Mouse (Mus musculus) myocyte (in vitro differentiated cells): ENCODE data around the gene Maats1. TPM values are rescaled to one million over a fixed set of nuclear protein-coding genes. Genes with fewer than 3 reads are reported as not detected.
A peak's percentile ranks its signal among the peaks of the same experiment; 100 is the strongest.

Source experiments
- H3K27me3 ChIP-seq: one replicate; pipeline ENCODE4 v1.6.1; 2011; ENCODE audit not compliant: control insufficient read depth, insufficient read depth, insufficient read length
- H3K36me3 ChIP-seq: one replicate; pipeline ENCODE4 v1.6.1; 2011; ENCODE audit not compliant: control insufficient read depth, insufficient read depth
- H3K4me2 ChIP-seq: one replicate; pipeline ENCODE4 v1.6.1; 2011; ENCODE audit warnings: low read depth, control low read depth
- H3K4me3 ChIP-seq: one replicate; pipeline ENCODE4 v1.5.1; 2011; ENCODE audit warnings: mild to moderate bottlenecking, control low read depth, moderate library complexity
- H3K79me2 ChIP-seq: one replicate; pipeline ENCODE4 v1.6.1; 2011; ENCODE audit not compliant: control insufficient read depth, insufficient read depth
- H3ac ChIP-seq: one replicate; pipeline ENCODE4 v1.6.1; 2011; ENCODE audit not compliant: control insufficient read depth, insufficient read length
- CEBPB ChIP-seq: IDR thresholded peaks from 2 replicates; pipeline ENCODE4 v1.6.1; 2011; ENCODE audit warnings: mild to moderate bottlenecking, moderate library complexity; ENCODE audit not compliant: poor library complexity, insufficient read depth, severe bottlenecking
- E2F4 ChIP-seq: IDR thresholded peaks from one replicate; pipeline ENCODE4 v1.6.1; 2011; ENCODE audit warnings: mild to moderate bottlenecking, control low read depth, moderate library complexity; ENCODE audit not compliant: insufficient read depth
- MAX ChIP-seq: IDR thresholded peaks from one replicate; pipeline ENCODE4 v1.6.1; 2011; ENCODE audit warnings: low read depth, mild to moderate bottlenecking, control low read depth
- MYOD1 ChIP-seq, 3 experiments: IDR thresholded peaks; one replicate each; pipeline ENCODE4 v1.6.1; 2011; ENCODE audit warnings: control low read depth in 2 of 3, low read depth in 2 of 3, mild to moderate bottlenecking in 2 of 3, moderate library complexity in 1 of 3; ENCODE audit not compliant: insufficient read length in 2 of 3, control insufficient read depth in 1 of 3
- MYOG ChIP-seq, 3 experiments: IDR thresholded peaks; one replicate each; pipeline ENCODE4 v1.6.1; 2011; ENCODE audit warnings: control low read depth in 2 of 3, low read depth in 2 of 3, mild to moderate bottlenecking in 2 of 3; ENCODE audit not compliant: insufficient read length in 2 of 3, control insufficient read depth in 1 of 3, insufficient read depth in 1 of 3
- POLR2A ChIP-seq: IDR thresholded peaks from one replicate; pipeline ENCODE4 v1.6.1; 2011; ENCODE audit warnings: low read depth, mild to moderate bottlenecking, control low read depth, moderate library complexity; ENCODE audit not compliant: insufficient read length
- POLR2AphosphoS2 ChIP-seq: IDR thresholded peaks from one replicate; pipeline ENCODE4 v1.6.1; 2011; ENCODE audit warnings: low read depth, control low read depth; ENCODE audit not compliant: insufficient read length
- REST ChIP-seq: IDR thresholded peaks from one replicate; pipeline ENCODE4 v1.6.1; 2011; ENCODE audit warnings: mild to moderate bottlenecking, control low read depth, moderate library complexity; ENCODE audit not compliant: insufficient read depth, insufficient read length
- SRF ChIP-seq: IDR thresholded peaks from one replicate; pipeline ENCODE4 v1.6.1; 2011; ENCODE audit warnings: low read depth; ENCODE audit not compliant: control insufficient read depth, insufficient read length
- TCF12 ChIP-seq: IDR thresholded peaks from one replicate; pipeline ENCODE4 v1.6.1; 2011; ENCODE audit warnings: mild to moderate bottlenecking, control low read depth; ENCODE audit not compliant: poor library complexity, insufficient read depth, severe bottlenecking
- TCF3 ChIP-seq: IDR thresholded peaks from one replicate; pipeline ENCODE4 v1.6.1; 2011; ENCODE audit warnings: low read depth, control low read depth; ENCODE audit not compliant: insufficient read length
- USF1 ChIP-seq: IDR thresholded peaks from one replicate; pipeline ENCODE4 v1.6.1; 2011; ENCODE audit warnings: low read depth, mild to moderate bottlenecking, control low read depth, moderate library complexity
- polyA plus RNA-seq: library from polyadenylated mRNA; unstranded; fragments of >200 nt; fragmentation: generic; extraction: Trizol; gene quantifications from one replicate; pipeline ENCODE4 v1.2.1, GENCODE M21; 2012; ENCODE audit warnings: missing spikeins

Maats1 gene
- polyA plus RNA-seq, 1 experiment = 1.1 TPM

DNA sequence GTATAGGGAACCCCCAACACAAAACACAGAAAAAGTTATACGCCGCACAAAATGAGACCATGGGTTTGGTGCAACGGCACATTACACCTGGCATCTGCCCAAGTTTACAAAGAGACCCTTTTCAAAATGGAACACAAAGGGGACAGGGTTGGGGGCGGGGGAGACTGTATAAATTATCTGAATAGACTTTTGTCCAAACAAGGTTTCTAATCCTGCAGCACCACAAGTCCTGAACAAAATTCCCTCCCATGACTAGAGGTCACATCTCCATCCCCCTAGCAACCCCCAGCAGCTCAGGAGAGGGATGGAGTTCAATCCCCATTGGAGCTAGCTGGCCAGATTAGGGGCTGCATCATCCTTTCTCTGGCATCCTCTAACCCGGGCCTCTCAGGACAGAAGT, 69.5 kb downstream of the Maats1 start:
- no peak for TF ChIP-seq CEBPB
- TF ChIP-seq MYOG (IDR thresholded peaks at IDR 0.05; ENCODE audit: control insufficient read depth in 1 of 3, insufficient read depth in 1 of 3, insufficient read length in 2 of 3, low read depth in 2 of 3) = no peak
- Histone ChIP-seq H3K4me3 (no peak overlapping the region), H3K79me2 (no peaks in the 10 kb centered on the region), H3K36me3 (no peaks in the 10 kb centered on the region), H3ac (no peak overlapping the region), H3K27me3 (no peaks in the 10 kb centered on the region), H3K4me2 (no peak overlapping the region)

DNA sequence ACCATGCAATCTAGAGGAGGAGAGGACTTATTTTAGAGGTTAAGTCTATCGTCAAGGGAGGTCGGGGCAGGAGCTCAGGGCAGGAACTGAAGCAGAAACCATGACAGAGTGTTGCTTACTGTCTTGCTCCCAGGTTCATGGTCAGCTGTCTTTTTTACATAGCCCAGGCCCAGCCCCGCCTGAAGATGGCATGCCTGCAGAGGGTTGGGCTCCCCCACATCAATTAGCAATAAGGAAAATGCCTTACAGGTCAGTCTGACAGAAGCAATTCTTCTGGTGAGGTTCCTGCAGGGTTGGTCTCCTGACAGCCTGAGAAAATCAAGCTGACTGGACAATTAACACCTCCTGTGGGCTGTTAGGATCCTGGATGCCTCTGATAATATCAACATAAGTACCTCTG, 70.3 kb downstream of the Maats1 start:
- Histone ChIP-seq H3ac (no peak overlapping the region), H3K4me3 (no peak overlapping the region), H3K36me3 (no peaks in the 10 kb centered on the region), H3K79me2 (no peaks in the 10 kb centered on the region), H3K27me3 (no peaks in the 10 kb centered on the region), H3K4me2 (no peak overlapping the region)
- TF ChIP-seq MYOG (IDR thresholded peaks at IDR 0.05; ENCODE audit: control insufficient read depth in 1 of 3, insufficient read depth in 1 of 3, insufficient read length in 2 of 3, low read depth in 2 of 3) = peak in 1 of 3 experiments; percentile 33
- peak in 1 of 3 experiments; percentile 26 for TF ChIP-seq MYOD1 (IDR thresholded peaks at IDR 0.05; ENCODE audit: control insufficient read depth in 1 of 3, insufficient read length in 2 of 3, low read depth in 2 of 3)
- no peak for TF ChIP-seq MAX
- no peak for TF ChIP-seq E2F4
- peak; percentile 35 for TF ChIP-seq USF1

- H3K36me3 ChIP-seq = no peaks in the 10 kb centered on the region
- H3K4me3 ChIP-seq = no peak overlapping the region
- H3K4me2 ChIP-seq = no peak overlapping the region
- H3K27me3 ChIP-seq = no peaks in the 10 kb centered on the region
- TF ChIP-seq REST = no peak
- TF ChIP-seq TCF3 = no peak
- no peak for TF ChIP-seq E2F4
- no peak for TF ChIP-seq MYOG (IDR thresholded peaks at IDR 0.05; ENCODE audit: control insufficient read depth in 1 of 3, insufficient read depth in 1 of 3, insufficient read length in 2 of 3, low read depth in 2 of 3)
- no peak for TF ChIP-seq CEBPB
- TF ChIP-seq POLR2AphosphoS2 = no peak
- no peak for TF ChIP-seq USF1
- TF ChIP-seq POLR2A = no peak
- no peak for TF ChIP-seq SRF
- no peak for TF ChIP-seq TCF12
- no peak for TF ChIP-seq MYOD1 (IDR thresholded peaks at IDR 0.05; ENCODE audit: control insufficient read depth in 1 of 3, insufficient read length in 2 of 3, low read depth in 2 of 3)
- no peak for TF ChIP-seq MAX
- H3ac ChIP-seq = no peak overlapping the region
- no peaks in the 10 kb centered on the region for H3K79me2 ChIP-seq
These were observed 86.0 kb downstream of the Maats1 start for GRCm38 (mm10) chr16:38255927-38256326.

GRCm38 (mm10) chr16:38255107-38255506, 86.8 kb downstream of the Maats1 start:
- Histone ChIP-seq H3K4me3 (no peak overlapping the region), H3K36me3 (no peaks in the 10 kb centered on the region), H3K79me2 (no peaks in the 10 kb centered on the region), H3K27me3 (no peaks in the 10 kb centered on the region), H3K4me2 (no peak overlapping the region), H3ac (no peak overlapping the region)
- no peak for TF ChIP-seq MAX

- no peaks in the 10 kb centered on the region for H3K79me2 ChIP-seq
These were observed 87.9 kb downstream of the Maats1 start for GRCm38 (mm10) chr16:38254001-38254400.

More at GRCm38 (mm10) chr16:38254001-38254400, 87.9 kb downstream of the Maats1 start:
- Histone ChIP-seq H3K36me3 (no peaks in the 10 kb centered on the region), H3K4me2 (no peak overlapping the region), H3K4me3 (no peak overlapping the region), H3K27me3 (no peaks in the 10 kb centered on the region), H3ac (no peak overlapping the region)
- TF ChIP-seq USF1 (no peak), CEBPB (no peak), REST (no peak), TCF3 (no peak), POLR2AphosphoS2 (no peak), POLR2A (no peak), SRF (no peak), MYOG (IDR thresholded peaks at IDR 0.05; ENCODE audit: control insufficient read depth in 1 of 3, insufficient read depth in 1 of 3, insufficient read length in 2 of 3, low read depth in 2 of 3) (no peak), MAX (no peak), TCF12 (no peak), E2F4 (no peak), MYOD1 (IDR thresholded peaks at IDR 0.05; ENCODE audit: control insufficient read depth in 1 of 3, insufficient read length in 2 of 3, low read depth in 2 of 3) (no peak)
